Mouse (Mus musculus) ovary, adult 18-20 months (tissue): ENCODE measurements around the gene Ispd.

Experiments
- DNase-seq: peaks from one replicate; pipeline ENCODE4 v3.0.0; 2022; ENCODE audit warnings: low spot score, mixed read lengths

The Ispd gene

DNA sequence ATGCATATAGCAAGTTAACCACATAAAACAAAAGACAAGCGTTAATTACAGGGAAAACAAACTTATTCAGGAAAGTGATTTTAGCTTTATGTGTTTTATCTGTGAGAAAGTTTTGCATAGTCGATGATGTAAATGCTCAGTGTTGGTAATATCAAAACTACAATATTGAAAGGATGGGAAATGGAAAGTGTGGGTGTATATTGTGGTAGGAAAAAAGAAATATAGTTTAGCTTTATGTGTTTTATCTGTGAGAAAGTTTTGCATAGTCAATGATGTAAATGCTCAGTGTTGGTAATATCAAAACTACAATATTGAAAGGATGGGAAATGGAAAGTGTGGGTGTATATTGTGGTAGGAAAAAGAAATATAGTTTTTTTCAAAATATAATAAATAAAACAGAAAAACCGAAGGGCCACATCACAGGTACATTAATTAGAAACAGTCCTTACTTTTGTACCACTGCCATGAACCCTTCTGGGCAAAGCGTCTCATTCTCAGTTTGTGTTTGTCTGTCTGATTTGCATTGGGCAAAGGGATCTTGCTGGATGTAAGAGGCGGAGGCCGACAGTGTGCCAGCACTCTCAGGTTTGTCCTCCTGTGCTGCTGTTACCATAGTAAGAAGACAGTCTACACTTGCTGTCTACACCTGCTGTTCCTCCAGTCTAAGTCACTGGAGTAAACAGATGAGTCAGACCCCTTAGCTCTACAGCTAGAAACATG, 87.2 kb downstream of the Ispd start:
- DNase-seq = no peak

DNA sequence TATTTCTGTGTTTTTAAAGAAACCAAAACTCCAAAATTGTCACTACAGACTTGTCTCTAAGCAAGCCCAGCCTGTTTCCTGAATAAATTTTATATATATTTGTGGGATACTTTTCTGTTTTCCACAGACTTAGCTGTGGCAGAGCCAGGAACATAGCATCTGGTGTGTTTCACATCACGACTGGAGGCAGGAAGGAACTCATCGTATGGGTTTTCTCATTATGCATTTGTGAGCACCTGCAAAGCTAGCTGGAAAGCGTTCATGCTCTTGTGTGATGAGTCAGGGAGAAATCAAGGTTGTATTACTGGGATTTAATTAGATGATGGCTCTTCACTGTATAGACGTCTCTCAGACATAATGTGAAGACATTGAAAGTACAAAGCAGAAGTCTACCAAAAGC, 90.2 kb downstream of the Ispd start:
- no peak for DNase-seq

DNA sequence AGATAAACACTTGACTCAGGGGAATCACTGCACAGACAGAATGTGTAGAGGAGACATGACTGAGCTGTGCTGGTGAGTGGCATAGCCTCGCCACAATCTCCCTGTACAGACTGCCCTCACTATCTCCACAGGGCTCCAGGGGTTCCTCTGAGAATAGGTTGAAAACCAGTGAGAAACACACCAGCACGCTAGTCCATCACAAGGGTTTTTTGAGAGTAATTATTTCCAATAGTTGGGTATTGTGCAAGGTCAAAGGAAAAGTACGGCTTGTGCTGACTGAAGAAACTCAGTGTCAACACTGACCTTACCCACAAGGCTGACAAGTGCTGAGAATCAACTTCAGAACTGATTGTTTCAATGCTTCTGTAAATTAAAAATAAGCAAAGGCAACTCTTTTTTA, 92.9 kb downstream of the Ispd start:
- DNase-seq = no peak

DNA sequence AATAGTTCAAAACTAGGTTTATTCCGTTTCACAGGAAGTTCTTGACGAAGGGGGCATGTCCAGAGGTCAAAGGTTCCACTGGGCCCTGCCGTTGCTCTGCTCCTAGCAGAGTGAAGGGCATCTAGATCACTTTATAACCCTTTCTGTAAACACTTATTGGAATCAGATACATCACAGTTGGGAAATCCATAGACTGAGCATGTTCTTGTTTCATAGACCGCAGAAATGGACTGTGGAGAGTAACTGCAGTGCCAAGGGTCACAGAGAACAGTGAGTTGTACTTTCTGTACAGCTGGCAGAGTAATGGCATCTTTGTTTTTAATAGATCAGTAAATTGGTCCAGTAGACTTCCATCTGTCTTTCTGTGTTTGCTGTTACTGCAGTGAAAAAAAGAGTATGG, 94.0 kb downstream of the Ispd start:
- no peak for DNase-seq

DNA sequence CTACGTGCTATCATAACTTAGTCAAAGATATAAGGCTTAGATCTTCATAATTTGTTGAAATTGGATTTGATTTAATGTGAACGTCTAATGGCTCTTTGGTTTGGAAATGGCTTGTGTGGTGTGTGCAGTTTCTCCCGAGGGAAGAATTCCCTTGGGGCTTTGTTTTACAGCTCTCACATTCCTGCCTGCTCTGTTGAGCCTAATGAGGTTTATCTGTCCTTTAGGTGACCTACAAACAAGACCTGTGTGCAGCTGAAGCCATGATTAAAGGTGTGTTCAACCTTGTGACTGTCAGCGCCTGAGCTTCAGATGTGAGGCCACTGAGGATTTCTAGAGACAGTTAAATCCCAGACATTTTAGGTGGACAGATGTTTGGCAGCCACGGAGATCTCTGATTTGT, 95.2 kb downstream of the Ispd start:
- no peak for DNase-seq

DNA sequence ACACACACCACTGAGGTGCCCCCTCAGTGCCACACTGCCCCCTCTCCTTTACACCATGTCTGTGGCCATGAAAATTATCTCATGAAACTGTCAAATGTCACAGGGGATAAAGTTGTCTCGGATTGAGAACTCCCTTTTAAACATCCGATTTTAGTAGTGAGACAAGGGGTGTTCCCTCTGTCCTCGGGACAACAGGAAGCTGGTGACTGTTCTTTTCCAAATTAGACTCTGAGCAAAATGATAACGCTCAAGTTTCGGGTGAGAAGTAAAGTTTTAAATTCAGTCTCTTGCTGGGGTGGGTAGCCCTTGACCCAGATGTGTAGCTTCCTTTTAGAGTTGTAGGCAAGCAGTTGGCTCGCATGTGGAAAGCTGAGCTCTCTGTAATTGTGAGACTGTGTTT, 96.3 kb downstream of the Ispd start:
- DNase-seq = no peak

DNA sequence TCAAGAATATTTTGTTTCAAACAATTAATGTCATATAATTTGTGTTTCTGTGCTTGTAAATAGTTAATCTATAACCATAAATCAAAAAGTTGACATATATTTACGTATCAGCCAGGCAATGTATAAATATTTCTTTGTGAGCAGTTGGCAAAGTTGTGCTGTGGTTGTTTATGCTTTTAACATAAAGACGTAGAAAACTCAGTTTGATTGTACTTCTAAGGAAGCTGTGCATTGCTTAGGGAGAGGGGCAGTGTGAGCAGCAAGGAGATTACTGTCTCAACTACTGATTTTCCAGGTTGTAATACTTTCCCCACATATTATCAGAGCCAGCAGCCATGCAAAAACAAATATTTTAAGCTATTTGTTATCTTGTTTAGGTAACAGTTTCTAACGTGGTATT, 96.7 kb downstream of the Ispd start:
- DNase-seq = no peak

DNA sequence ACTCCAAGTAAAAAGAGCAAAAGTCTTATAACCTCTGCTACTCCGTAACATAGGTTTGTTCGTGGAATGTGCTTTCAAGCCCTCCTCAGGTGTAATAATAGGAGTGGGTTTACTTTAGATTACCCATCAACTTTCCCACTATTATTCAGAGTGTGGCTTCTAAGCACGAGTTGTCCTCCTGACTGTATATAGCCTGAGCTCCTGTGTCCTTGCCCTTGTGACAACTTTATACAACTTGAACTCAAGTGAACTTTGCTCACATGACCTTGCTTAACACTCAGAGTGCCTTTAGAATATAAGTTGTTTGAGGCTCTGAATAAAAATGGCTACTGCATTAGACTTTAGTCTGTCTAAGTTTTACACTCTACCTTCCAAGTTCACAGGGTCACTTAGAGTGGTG, 100.5 kb downstream of the Ispd start:
- DNase-seq = no peak

DNA sequence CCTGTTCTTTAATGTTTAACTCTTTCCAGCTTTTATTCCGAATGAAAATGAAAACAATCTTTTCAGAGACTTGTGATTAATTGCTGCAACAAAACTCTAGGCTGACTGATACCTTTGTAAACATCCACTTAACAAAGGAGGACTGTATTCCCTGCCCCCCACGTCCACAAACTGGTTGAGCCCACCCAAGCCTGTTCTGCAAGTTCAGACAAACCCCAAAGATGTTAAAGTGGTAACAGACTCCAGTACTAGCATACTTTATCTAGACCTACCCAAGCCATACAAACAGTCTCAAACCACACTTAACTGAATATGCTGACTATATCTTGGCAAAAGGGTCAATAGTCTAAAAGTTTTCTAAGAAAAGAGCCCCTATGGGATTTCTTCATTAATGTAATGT, 102.1 kb downstream of the Ispd start:
- no peak for DNase-seq

DNA sequence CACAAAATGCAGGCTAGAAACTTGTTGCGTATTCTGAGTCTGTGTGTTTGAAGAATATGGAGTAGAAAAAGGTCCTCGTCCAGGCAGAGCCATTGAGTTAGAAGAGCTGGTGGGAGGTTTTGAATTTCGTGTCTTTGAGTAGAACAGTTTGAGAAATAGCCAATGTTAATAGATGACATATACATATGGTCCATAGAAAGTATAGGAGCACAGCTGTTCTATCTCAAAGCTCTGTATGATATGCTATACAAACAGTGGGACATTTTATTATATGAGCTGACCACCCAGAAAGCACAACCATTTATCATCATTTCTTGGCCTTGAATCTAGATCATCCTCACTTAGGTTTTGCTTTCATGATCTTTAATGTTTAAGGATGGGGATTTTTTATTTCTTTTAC, 116.3 kb downstream of the Ispd start:
- no peak for DNase-seq

DNA sequence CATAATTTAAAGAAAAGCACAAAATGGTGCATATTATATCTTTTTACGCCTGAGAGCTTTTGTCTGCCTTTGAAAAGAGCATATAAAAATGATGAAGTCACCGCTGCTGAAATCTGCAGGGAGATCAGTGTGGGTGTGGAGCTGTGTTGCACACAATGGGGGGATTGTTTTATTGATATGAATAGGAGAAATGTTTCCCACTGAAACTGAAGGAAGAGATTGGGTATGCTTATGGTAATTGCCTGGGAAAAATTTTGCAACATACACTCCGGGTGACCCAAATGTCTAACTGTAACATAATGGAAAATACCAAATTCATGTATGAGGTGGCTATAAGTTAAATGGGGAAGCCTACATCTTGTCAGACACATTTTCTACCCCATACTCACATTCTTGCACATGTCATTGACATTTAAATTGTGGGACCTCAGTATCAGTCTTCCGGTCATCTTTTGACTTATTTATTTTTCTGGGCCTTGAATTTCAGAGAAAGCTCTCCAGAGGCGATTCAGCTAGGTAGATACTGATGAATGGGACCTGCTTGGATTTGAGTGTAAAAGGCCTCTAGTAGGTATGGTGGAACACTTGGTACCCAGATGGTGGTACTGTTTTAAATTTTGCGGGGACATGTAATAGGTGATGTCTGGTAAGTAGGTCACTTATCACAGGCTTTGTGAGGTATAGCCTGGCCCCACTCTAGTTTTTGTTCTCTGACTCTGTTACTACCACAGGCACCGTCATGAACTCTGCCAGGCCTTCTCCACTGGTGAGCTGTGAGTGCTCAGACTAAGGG, 126.1 kb downstream of the Ispd start:
- no peak for DNase-seq

DNA sequence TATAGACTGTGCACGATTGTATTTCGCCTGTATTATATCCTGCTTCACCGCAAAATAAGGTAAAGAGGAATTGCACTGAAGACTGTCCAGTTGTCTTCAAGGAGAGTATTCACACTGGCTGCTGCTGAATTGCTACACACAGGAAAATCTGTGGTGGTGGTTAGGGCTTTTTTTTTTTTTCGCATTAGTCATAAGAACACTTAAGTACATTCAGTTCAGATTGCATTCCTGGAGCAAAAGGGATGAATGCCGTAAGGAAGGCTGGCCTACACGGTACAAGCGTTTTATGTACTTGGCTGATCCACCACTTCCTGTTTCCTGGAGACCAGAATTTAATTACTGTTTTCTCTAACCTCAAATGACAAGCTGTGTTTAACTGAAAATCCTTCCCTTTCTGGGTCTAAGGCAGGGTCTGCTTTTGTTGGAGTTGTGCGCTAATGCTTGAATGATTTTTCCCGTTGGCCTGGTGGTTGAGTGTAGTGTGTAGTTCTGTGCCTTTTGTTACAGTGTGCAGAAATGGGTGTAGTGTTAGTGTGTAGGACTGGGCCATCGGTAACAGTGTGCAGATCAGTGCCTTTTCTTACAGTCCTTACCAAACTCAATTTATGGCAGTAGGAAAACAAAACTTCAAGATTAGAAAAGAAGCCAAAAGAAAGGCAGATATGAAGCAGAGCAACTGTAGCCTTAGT, 128.8 kb downstream of the Ispd start:
- no peak for DNase-seq

DNA sequence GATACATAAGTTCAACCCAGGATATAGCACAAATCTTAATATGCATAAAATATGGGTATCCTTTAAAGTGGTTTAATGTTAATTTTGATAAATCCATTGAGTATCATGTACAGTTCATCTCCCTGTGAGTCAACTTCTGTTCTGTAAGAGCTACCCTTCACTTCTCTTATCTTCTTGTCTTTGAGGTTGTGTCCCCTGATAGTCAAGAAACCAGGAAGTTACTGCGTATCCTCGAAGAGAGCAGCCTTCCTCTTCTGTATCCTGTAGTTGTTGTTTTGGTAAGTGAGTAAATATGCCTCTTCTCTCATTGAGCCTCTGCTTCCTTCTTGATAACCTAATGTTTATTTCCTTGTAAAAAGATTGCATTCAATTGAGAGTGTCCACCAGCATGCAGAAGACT, 140.5 kb downstream of the Ispd start:
- no peak for DNase-seq

DNA sequence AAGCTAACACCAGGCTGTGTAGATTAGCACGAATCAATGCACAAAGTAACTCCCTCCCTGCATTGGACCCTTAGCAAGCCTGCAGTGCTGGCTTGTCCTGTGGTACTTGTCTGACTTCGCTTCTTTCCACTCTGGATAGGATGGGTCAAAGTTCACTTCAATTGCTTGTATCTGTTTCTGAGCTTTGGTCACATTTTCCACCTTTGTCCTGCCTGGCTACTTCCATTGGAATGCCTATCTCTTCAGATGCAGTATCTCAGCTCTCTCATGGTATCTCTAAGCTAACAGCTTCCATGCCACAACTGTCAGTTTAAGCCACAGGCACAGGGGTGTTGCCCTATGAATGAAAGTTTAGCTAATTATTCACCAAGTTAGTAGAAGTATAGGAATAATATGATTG, 142.3 kb downstream of the Ispd start:
- no peak for DNase-seq

DNA sequence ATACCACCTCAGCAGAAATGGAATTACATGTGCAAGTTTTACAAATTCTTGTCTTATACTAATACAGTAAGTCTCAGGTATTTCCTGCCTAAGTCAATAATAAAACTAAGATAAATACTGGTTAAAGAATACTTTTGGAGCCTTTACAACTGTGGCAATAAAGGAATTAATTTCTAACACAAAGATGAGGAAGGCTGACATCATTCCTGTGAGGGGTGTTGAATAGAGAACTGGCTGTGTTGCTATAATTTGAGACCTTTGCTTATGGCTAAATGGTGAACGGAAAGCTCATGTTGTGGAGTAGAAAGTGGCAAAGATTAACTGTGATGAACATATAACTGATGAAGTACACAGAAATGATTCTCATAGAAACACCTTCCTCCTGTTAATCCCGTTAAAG, 149.7 kb downstream of the Ispd start:
- DNase-seq = no peak

DNA sequence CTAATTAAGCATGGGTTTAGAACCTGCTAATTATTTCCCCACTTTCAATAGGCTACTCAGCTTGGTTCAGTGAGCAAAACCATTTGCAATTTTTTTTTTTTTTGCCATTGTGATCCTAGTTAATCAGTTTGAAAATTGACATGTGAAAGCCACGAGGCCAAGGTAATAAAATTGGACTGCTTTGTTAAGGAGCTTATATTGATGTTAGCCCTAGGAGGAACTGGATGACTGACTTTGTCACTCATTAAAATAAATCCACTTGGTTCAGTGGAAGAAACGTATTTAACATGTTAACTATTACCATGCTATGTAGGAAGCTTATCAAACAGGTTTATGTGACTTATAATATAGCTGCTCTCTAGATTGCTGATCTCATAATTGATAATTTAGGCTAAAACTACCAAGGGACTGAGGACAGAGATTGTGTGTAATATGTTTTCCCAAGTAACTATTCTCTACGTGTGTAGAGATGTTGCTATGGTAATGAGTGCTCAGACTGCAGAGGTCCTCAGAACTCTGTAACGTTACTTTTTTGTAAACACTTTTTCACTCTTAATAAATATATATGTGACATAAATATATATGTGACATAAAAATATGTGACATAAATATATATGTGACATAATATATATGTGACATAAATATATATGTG, 150.3 kb downstream of the Ispd start:
- no peak for DNase-seq

DNA sequence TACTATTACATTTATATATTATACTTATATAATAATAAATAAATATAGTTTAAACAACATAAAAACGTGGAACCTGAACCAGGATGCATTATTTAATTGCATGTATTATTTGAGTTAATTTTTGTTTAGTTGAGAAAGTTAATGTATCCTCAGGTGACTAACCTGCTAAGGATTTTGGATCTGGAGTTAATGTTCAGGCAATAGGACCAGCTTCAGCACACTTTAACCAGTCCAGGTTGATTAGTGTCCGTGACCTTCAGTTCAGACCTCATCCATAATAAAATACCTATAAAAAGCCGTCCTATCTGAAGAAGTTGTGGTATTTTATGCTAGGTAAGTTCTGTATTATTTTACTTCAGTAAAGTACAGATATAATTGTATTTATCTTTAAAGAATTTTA, 151.3 kb downstream of the Ispd start:
- DNase-seq = no peak

DNA sequence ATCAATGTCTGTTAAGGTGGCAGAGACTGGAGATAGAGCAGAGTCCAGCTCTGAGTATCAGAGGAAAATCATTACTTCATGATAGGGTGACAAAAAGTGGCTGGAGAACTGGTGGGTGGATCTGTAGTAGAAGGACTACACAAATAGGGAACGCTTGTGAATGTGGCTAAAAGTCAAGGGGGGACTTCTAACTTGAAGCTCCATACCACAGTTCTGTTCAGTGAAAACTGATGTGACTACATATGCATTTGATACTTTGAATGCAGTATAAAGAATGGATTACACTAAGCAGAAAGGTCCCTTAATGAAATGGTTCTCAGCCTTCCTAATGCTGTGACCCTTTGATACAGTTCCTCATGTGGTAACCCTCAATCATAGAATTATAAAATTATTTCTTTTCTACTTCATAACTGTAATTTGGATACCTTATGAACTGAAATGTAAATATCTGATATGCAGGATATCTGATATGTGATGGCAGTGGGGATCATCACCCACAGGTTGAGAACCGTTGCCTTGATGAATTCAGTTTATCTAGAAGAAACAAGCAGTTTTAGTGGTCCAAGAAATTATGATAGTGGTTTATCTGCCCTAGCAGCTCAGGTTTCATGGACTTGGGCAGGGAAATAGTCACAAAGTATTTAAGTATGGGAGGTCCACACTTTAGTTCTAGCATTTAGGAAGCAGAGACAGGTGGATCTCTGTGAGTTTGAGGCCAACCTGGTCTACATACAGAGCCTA, 152.1 kb downstream of the Ispd start:
- no peak for DNase-seq

DNA sequence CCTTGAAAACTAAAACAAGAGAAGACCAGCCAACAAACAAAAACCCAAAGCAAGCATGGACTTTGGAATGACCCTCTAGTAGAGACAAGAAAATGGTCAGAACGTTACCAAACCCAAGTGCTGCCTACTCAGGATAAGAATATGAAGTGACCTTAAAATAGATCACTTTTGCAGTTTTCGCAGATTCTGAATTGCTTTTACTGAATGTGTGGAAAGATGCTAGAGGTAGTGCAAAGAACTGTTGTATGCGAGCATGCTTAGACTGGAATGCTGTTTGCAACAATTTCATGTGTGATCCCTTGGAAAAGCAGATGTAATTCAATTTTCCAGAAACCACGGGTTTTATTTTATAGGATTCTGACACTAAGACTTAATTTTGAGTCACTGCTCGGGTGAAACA, 153.3 kb downstream of the Ispd start:
- DNase-seq = no peak

DNA sequence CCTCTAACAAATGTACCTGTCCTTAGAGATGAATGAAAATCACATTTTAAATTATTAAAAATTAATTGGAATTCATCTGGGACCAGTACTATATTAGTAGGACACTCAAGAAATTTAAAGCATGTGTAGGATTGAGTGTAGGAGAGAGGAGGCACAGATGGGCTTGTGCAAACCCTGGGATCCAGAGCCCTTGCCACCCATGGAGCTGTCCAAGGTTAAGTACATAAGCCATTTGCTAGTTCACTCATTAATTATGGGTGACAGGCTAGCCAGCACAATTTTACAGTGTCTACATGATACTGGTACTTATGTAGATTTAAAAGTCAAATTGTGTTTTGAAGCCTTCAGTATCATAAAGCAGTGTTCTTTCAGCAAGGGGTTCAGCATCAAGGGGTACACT, 164.1 kb downstream of the Ispd start:
- no peak for DNase-seq

DNA sequence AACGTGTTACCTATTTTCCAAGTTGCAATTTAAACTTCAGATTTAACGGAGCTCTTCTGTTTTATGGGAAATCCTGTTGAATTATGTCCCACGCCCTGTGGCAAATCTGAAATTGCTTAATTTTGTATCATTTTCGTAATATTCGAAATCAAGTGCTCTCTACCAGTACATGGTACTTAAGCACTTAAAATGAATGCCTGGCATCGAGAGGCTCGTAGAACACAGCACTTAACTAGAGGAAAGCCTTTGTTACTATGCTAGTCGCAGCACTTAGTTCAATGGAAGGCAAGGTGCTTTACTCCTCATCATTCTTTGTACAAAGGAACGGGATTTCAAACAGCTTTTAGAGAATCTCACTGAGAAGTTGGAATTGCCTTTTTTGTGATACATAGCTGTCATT, 168.2 kb downstream of the Ispd start:
- no peak for DNase-seq

DNA sequence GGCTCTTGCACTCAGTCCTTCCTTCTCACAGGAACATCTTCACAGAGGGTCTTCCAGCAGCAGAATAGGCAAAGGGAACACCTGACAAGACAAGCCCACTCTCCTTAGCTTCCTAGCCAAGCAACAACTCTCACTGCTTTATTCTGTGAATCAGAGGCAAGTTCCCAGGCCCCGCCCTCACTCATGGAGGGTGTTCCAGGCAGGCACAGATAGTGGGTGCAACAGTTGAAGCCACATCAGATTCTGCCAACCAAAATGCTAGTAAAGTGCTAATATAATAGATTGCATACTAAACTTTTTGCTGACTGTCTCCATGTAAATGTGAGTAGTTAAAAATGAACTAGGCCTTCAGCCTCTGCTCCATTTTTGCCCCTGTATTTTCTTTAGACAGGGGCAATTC, 173.4 kb downstream of the Ispd start:
- no peak for DNase-seq
